Mouse (Mus musculus): ENCODE results near the gene St3gal6.

DNA sequence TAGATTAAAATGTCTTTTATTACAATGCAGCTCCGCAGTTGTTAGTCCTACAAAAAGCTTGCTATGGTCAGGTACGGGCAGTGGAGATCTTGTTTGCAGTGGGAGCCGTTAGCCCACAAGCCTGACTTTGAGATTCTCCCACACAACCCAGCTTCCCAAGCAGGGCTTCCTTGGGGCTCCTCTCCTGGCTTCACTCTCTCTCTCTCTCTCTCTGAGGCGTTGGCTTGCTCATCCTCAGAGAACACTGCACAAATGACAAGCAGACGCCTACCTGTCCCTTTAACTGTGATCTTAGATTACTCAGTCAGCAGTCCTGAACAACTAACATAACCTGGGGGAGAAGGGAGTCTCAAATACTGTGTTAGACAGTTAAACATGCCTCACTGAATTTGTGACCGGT, 36.2 kb downstream of the St3gal6 start:
- TF ChIP-seq GATA1 (IDR thresholded peaks at IDR 0.05; ENCODE audit: low read depth, low read length) (no peak), ZMIZ1 (IDR thresholded peaks at IDR 0.05; ENCODE audit: low read depth, low read length) (no peak), CTCF (IDR thresholded peaks at IDR 0.05 in 2 of 3, conservative IDR thresholded peaks at IDR 0.05 in 1 of 3; ENCODE audit: control insufficient read depth in 1 of 3, insufficient read depth in 1 of 3, low read depth in 2 of 3, low read length in 3 of 3, poor library complexity in 1 of 3, severe bottlenecking in 1 of 3) (no peak), TBP (IDR thresholded peaks at IDR 0.05; ENCODE audit: low read depth, low read length) (no peak)

Data from MEL (cell line).